Mouse (Mus musculus) liver, embryonic 16.5 days (tissue): ENCODE measurements around the gene Qdpr. TPM values are rescaled to one million over a fixed set of nuclear protein-coding genes. Genes with fewer than 3 reads are reported as not detected.
"Not testable (repeated sequence)": the region's sequence is repeated elsewhere in the genome, so short reads cannot be mapped to it uniquely, and the experiment has no call there.

Experiments
- ATAC-seq: fragments of 200-750 bp; cut with Nextera tagmentation; 2 replicates; pipeline ENCODE4 v1.8.0; 2017; ENCODE audit warnings: low read depth, mild to moderate bottlenecking, moderate number of reproducible peaks, moderate library complexity
- H3K27ac ChIP-seq: fragments of 300-500 bp; sonication (generic); 2 replicates; pipeline ENCODE4 v1.5.1; 2014; ENCODE audit warnings: mild to moderate bottlenecking, low read length
- H3K27me3 ChIP-seq: fragments of 300-500 bp; sonication (generic); 2 replicates; pipeline ENCODE4 v1.6.1; 2014; ENCODE audit warnings: low read depth, low read length, mixed read lengths; ENCODE audit not compliant: control insufficient read depth, insufficient read depth
- H3K36me3 ChIP-seq: fragments of 300-500 bp; sonication (generic); 2 replicates; pipeline ENCODE4 v1.6.1; 2014; ENCODE audit warnings: mild to moderate bottlenecking; ENCODE audit not compliant: control insufficient read depth, insufficient read depth
- H3K4me1 ChIP-seq: fragments of 300-500 bp; sonication (generic); 2 replicates; pipeline ENCODE4 v1.6.1; 2014; ENCODE audit warnings: low read depth, low read length, mixed read lengths; ENCODE audit not compliant: control insufficient read depth
- H3K4me2 ChIP-seq: fragments of 300-500 bp; sonication (generic); 2 replicates; pipeline ENCODE4 v1.6.1; 2014; ENCODE audit warnings: low read depth, low read length, mixed read lengths
- H3K4me3 ChIP-seq: fragments of 300-500 bp; sonication (generic); 2 replicates; pipeline ENCODE4 v1.5.1; 2014; ENCODE audit warnings: low read depth, mild to moderate bottlenecking, low read length
- H3K9ac ChIP-seq: fragments of 300-500 bp; sonication (generic); 2 replicates; pipeline ENCODE4 v1.6.1; 2014; ENCODE audit warnings: low read depth, low read length
- H3K9me3 ChIP-seq: fragments of 300-500 bp; sonication (generic); replicated peaks from 2 replicates; pipeline ENCODE4 v1.6.1; 2016; ENCODE audit warnings: low read length; ENCODE audit not compliant: control insufficient read depth
- WGBS: fragments of 180-500 bp; shearing (Covaris S2); extraction: QIAGEN DNeasy Blood & Tissue Kit; methylation state at CpG from one replicate; pipeline ENCODE4 v1.1.7; 2014; ENCODE audit not compliant: insufficient replicate concordance; 5-methylcytosine and 5-hydroxymethylcytosine counted together
- polyA plus RNA-seq: library from polyadenylated mRNA; unstranded; fragments of >200 nt; fragmentation: Nextera tagmentation; extraction: Ambion mirVana; gene quantifications from 2 replicates; pipeline ENCODE4 v1.2.1, GENCODE M21; 2015

Gene Qdpr
- polyA plus RNA-seq, 1 experiment from 2014 or later = 113 TPM

- Histone ChIP-seq H3K36me3 (peaks cover 5% of the 10 kb centered on the region), H3K9me3 (no peaks in the 10 kb centered on the region), H3K9ac (no peak overlapping the region), H3K4me2 (no peak overlapping the region), H3K4me3 (no peak overlapping the region), H3K27me3 (no peaks in the 10 kb centered on the region), H3K27ac (no peak overlapping the region), H3K4me1 (no peaks in the 10 kb centered on the region)
- 72% methylated on average over 8 of the region's 8 CpGs for WGBS
- ATAC-seq = no peak
Observed at GRCm38 (mm10) chr5:45438301-45438700, 11.7 kb downstream of the Qdpr start.

GRCm38 (mm10) chr5:45437826-45438225 is 12.2 kb downstream of the Qdpr start:
- Histone ChIP-seq H3K27ac (no peak overlapping the region), H3K4me1 (no peaks in the 10 kb centered on the region)

GRCm38 (mm10) chr5:45435967-45436950 is 13.8 kb downstream of the Qdpr start:
- Histone ChIP-seq H3K9me3 (no peaks in the 10 kb centered on the region), H3K27me3 (no peaks in the 10 kb centered on the region), H3K4me1 (no peaks in the 10 kb centered on the region), H3K4me2 (no peak overlapping the region), H3K27ac (no peak overlapping the region), H3K36me3 (peaks cover 3% of the 10 kb centered on the region; the same call in 1 of the 2 replicates), H3K4me3 (no peak overlapping the region), H3K9ac (no peak overlapping the region)
- WGBS = 68% methylated on average over 14 of the region's 14 CpGs
- no peak; the same call in 1 of the 2 replicates for ATAC-seq

More at GRCm38 (mm10) chr5:45437826-45438225, 12.2 kb downstream of the Qdpr start:
- H3K9ac ChIP-seq = no peak overlapping the region
- WGBS = 64% methylated on average over 4 of the region's 4 CpGs
- H3K9me3 ChIP-seq = no peaks in the 10 kb centered on the region
- H3K27me3 ChIP-seq = no peaks in the 10 kb centered on the region
- no peak overlapping the region for H3K4me3 ChIP-seq
- no peak overlapping the region for H3K4me2 ChIP-seq
- ATAC-seq = no peak
- H3K36me3 ChIP-seq = peaks cover 3% of the 10 kb centered on the region; the same call in 1 of the 2 replicates

DNA sequence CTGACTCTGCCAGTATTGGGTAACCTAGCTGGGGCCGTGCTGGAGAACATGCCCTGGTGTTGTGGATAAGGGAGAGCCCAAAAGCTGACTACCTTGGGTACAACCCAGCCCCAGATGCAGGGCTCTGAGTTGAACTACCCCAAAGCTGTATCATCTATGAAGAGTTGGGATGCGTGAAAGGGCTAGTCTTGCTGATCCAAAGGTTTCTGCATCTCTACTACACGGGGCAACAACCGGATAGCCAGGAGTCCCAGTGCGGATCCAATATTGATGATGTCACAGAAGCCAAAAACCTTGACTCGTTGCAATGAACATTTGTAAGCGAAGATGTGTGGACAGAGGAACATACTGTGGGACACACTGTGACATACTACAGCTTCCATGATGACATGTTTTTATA is 22.1 kb downstream of the Qdpr start:
- Histone ChIP-seq H3K27ac (no peak overlapping the region), H3K27me3 (no peaks in the 10 kb centered on the region), H3K9ac (no peak overlapping the region), H3K4me2 (no peak overlapping the region), H3K4me1 (no peaks in the 10 kb centered on the region), H3K4me3 (no peak overlapping the region), H3K9me3 (no peaks in the 10 kb centered on the region), H3K36me3 (no peaks in the 10 kb centered on the region)
- no peak for ATAC-seq
- WGBS = 79% methylated on average over 7 of the region's 7 CpGs

GRCm38 (mm10) chr5:45426416-45427034 is 23.5 kb downstream of the Qdpr start:
- Histone ChIP-seq H3K27ac (no peak overlapping the region), H3K9ac (no peak overlapping the region), H3K4me1 (no peaks in the 10 kb centered on the region), H3K36me3 (no peaks in the 10 kb centered on the region), H3K4me3 (no peak overlapping the region), H3K27me3 (no peaks in the 10 kb centered on the region), H3K9me3 (no peaks in the 10 kb centered on the region), H3K4me2 (no peak overlapping the region)
- 33% methylated on average over 1 of the region's 1 CpGs for WGBS
- no peak for ATAC-seq

- not testable (repeated sequence) for ATAC-seq, H3K9me3 ChIP-seq, H3K4me2 ChIP-seq, H3K9ac ChIP-seq, H3K4me1 ChIP-seq, H3K27ac ChIP-seq, H3K27me3 ChIP-seq, H3K36me3 ChIP-seq, H3K4me3 ChIP-seq
- WGBS = 73% methylated on average over 1 of the region's 1 CpGs
Observed at GRCm38 (mm10) chr5:45425771-45426170, 24.3 kb downstream of the Qdpr start.

- no peak for ATAC-seq
- no peaks in the 10 kb centered on the region for H3K9me3 ChIP-seq
- H3K4me1 ChIP-seq = no peaks in the 10 kb centered on the region
- no peaks in the 10 kb centered on the region for H3K36me3 ChIP-seq
- no peak overlapping the region for H3K9ac ChIP-seq
- no peaks in the 10 kb centered on the region for H3K27me3 ChIP-seq
- no peak overlapping the region for H3K4me2 ChIP-seq
- H3K27ac ChIP-seq = no peak overlapping the region
- WGBS = 32% methylated on average over 8 of the region's 8 CpGs
- no peak overlapping the region for H3K4me3 ChIP-seq
Observed at GRCm38 (mm10) chr5:45424021-45424886, 25.8 kb downstream of the Qdpr start.

DNA sequence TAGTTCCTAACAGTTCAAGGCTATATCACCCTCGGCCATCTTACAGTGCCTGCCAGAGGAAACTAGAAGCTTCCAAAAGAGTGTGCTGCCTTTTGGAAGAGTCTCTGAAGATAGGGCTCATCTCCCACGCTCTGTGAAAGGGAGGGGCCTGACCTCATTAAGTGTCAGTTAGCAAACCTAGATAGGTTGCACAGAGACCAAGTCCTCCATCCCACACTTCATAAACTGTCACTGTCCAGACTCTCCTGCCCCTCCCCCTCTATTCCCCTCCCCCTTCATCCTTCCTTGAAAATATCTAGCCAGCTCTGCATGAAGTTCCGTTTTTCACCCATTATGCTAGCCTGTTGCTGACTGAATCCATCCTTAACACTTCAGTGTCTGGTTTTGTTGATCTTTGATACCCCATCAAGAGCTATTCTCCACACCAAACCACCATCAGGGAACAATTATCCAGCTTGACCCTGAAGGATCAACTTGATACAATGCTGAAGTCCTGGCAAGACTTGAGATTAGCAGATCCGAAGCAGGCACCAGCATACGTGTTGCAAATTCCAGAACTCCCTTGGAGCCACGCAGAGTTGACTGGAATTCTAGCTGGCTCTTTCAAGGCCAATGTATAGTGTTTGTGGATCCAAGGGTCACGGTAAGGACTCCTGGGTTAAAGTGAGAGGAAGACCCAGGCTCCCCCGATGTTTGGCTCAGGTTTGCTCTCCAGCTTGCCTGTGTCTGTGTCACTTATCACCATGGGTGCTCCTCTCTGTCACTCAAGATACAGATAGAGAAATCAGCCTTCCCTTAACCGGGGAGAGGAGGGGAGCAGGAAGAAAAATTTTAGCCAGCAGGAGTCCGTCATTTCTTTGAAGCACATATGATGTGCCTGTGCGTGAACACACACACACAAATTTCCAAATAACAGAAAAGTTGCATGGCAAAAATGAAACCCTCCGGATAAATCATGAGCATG is 27.9 kb downstream of the Qdpr start:
- no peaks in the 10 kb centered on the region for H3K27me3 ChIP-seq
- ATAC-seq = no peak
- no peak overlapping the region for H3K27ac ChIP-seq
- 48% methylated on average over 12 of the region's 12 CpGs for WGBS
- no peaks in the 10 kb centered on the region for H3K4me1 ChIP-seq
- no peaks in the 10 kb centered on the region for H3K36me3 ChIP-seq
- H3K4me3 ChIP-seq = no peak overlapping the region
- no peaks in the 10 kb centered on the region for H3K9me3 ChIP-seq
- H3K9ac ChIP-seq = no peak overlapping the region
- H3K4me2 ChIP-seq = no peak overlapping the region
